Mouse (Mus musculus) limb, embryonic 10.5 days (tissue): ENCODE measurements around the gene Calr. TPM values are rescaled to one million over a fixed set of nuclear protein-coding genes. Genes with fewer than 3 reads are reported as not detected.

Experiments used
- microRNA-seq: library from miRNA; unstranded; fragments of <30 nt; microRNA quantifications from one replicate; pipeline ENCODE4, GENCODE M21; 2017
- polyA plus RNA-seq: library from polyadenylated mRNA; unstranded; fragments of >200 nt; fragmentation: Nextera tagmentation; extraction: Ambion mirVana; gene quantifications from 2 replicates; pipeline ENCODE4 v1.2.1, GENCODE M21; 2016

The Calr gene
- polyA plus RNA-seq, 1 experiment from 2014 or later: 820 TPM

Small RNAs within 50 kb of the gene (microRNA-seq; reads per million reads assigned to microRNA genes)
- gene Mir7069: 4.1 reads per million, percentile 6 among the genes with 10 or more reads in this experiment

Other genes starting within 250 kb of the Calr start
- 199 and 229 TPM in 2 replicates for gene Ier2, start 184.1 kb downstream of the Calr start, polyA plus RNA-seq
- gene Trmt1, start 160.6 kb downstream of the Calr start, polyA plus RNA-seq: 71.7 and 79.3 TPM in 2 replicates
- gene Nacc1, start 159.1 kb downstream of the Calr start, polyA plus RNA-seq: 31.7 and 32.0 TPM in 2 replicates
- 4.6 and 4.7 TPM in 2 replicates for gene Lyl1, start 145.5 kb downstream of the Calr start, polyA plus RNA-seq
- 3.7 and 8.1 TPM in 2 replicates for gene G430095P16Rik, start 123.9 kb downstream of the Calr start, polyA plus RNA-seq
- 0.24 and 2.1 TPM in 2 replicates for gene Nfix, start 46.6 kb downstream of the Calr start, polyA plus RNA-seq
- gene Dand5, start 24.1 kb downstream of the Calr start, polyA plus RNA-seq: 1.9 and 2.7 TPM in 2 replicates
- gene Gadd45gip1, start 15.4 kb downstream of the Calr start, polyA plus RNA-seq: 51.7 and 54.4 TPM in 2 replicates
- 119 and 122 TPM in 2 replicates for gene Rad23a, start 6.3 kb downstream of the Calr start, polyA plus RNA-seq
- 149 and 156 TPM in 2 replicates for gene Farsa, start 10.1 kb upstream of the Calr start, polyA plus RNA-seq
- 92.8 and 99.5 TPM in 2 replicates for gene Syce2, start 25.2 kb upstream of the Calr start, polyA plus RNA-seq
- gene Gcdh, start 47.0 kb upstream of the Calr start, polyA plus RNA-seq: 44.5 and 54.2 TPM in 2 replicates
- 14.0 and 18.7 TPM in 2 replicates for gene Klf1, start 55.0 kb upstream of the Calr start, polyA plus RNA-seq
- gene Dnase2a, start 61.6 kb upstream of the Calr start, polyA plus RNA-seq: 6.4 and 8.2 TPM in 2 replicates
- 0.09 and 0.16 TPM in 2 replicates for gene Mast1, start 90.4 kb upstream of the Calr start, polyA plus RNA-seq
- gene Rtbdn, start 100.1 kb upstream of the Calr start, polyA plus RNA-seq: 0.44 and 0.58 TPM in 2 replicates
- gene Gm49661, start 122.5 kb upstream of the Calr start, polyA plus RNA-seq: not detected in 2 replicates
- 1,175 and 1,260 TPM in 2 replicates for gene Prdx2, start 122.7 kb upstream of the Calr start, polyA plus RNA-seq
- 156 and 168 TPM in 2 replicates for gene Rnaseh2a, start 122.8 kb upstream of the Calr start, polyA plus RNA-seq
- gene Junb, start 131.8 kb upstream of the Calr start, polyA plus RNA-seq: 9.9 and 14.4 TPM in 2 replicates
- gene Hook2, start 143.7 kb upstream of the Calr start, polyA plus RNA-seq: 16.0 and 19.1 TPM in 2 replicates
- gene Best2, start 167.6 kb upstream of the Calr start, polyA plus RNA-seq: not detected in 2 replicates
- 161 and 163 TPM in 2 replicates for gene Asna1, start 178.3 kb upstream of the Calr start, polyA plus RNA-seq
- gene Trir, start 179.9 kb upstream of the Calr start, polyA plus RNA-seq: 138 and 157 TPM in 2 replicates
- 28.1 and 28.4 TPM in 2 replicates for gene Tnpo2, start 190.0 kb upstream of the Calr start, polyA plus RNA-seq
- 19.9 and 23.1 TPM in 2 replicates for gene Fbxw9, start 213.1 kb upstream of the Calr start, polyA plus RNA-seq
- gene Gm5741, start 221.0 kb upstream of the Calr start, polyA plus RNA-seq: 0.79 TPM in 1 of 2 replicates, not detected in the other
- gene Dhps, start 224.8 kb upstream of the Calr start, polyA plus RNA-seq: 70.2 and 79.0 TPM in 2 replicates
- 109 and 116 TPM in 2 replicates for gene Wdr83os, start 233.8 kb upstream of the Calr start, polyA plus RNA-seq
- 62.5 and 66.4 TPM in 2 replicates for gene Wdr83, start 234.4 kb upstream of the Calr start, polyA plus RNA-seq
- 22.4 and 25.2 TPM in 2 replicates for gene Man2b1, start 236.3 kb upstream of the Calr start, polyA plus RNA-seq